Mouse (Mus musculus) natural killer cell, adult 2 months (primary cell): ENCODE measurements around the gene Flt3l.
"Not testable (repeated sequence)": the region's sequence is repeated elsewhere in the genome, so short reads cannot be mapped to it uniquely, and the experiment has no call there.

Source experiments
- DNase-seq, 2 experiments: peaks; one replicate each; pipeline ENCODE4 v3.0.0; 2022; ENCODE audit warnings: low spot score in 2 of 2

Flt3l gene

GRCm38 (mm10) chr7:45144368-45145174, 8.3 kb upstream of the Flt3l start:
- DNase-seq, result no peak

DNA sequence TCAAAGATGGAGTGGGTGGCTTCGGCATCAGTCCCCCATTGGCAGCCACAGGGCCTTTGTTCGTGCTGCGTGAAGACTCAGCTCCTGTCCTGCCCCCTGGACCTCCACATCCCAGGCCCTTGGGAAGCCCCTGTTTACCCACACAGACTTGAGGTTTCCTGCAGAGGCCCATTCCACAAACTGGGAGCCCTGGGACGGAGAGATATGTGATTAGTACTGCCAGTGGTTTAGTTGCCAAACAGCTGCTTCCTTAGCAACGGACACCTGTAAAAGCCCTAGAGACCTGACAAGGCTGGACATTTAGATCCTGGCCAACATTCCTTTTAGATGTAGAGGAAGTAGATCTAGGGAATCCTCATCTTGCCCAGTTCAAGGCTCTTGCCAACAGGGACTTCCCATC, 5.7 kb upstream of the Flt3l start:
- DNase-seq, result no peak

DNA sequence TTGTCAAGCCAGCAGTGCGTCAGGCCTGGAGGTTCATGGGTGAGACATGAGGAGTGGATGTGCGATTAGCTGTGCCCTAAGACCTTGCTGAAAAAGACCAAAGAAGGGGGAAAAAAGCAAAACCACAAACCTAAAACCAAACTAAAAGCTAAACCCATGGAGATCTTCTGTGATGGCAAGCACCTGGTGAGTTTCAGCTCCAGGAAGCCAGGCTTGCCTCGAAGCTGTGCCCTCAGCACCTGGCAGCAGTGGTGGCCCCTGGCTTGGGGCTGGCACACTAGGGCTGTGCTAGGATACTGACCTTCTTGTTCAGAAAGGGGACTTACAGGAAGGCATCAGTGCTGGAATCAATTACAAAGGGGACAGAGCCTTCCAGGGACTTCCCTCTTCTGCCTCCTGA, 5.1 kb upstream of the Flt3l start:
- no peak for DNase-seq

- DNase-seq, result no peak
These were observed 3.9 kb upstream of the Flt3l start for GRCm38 (mm10) chr7:45139904-45140723.

- DNase-seq, result no peak
These were observed 2.2 kb upstream of the Flt3l start for GRCm38 (mm10) chr7:45138403-45138802.

GRCm38 (mm10) chr7:45137171-45138006, 1.2 kb upstream of the Flt3l start:
- no peak for DNase-seq

- DNase-seq, result no peak
These were observed 862 bp downstream of the Flt3l start for GRCm38 (mm10) chr7:45135370-45135769.

DNA sequence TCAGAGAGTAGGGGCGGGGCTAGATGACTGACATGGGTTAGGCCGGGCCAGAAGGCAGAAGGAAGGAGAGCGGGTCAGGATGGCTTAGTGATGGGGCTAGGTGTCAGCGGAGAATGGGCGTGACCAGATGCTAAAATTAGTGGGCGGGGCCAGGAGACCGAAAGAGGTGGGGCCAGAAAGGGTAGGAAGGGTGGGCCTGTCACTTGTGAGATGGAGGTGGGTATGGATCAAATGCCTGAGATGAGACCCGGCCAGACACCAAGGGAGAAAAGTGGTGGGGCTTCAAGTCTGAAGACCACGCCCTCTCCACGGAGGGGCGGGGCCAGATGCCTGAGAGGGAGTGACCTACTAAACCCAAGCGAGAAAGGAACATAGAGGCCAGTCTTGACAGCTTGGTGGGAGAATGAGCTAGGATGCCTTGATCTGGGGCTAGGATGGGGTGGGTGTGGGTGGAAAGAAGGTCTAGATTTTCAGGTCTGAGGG, 1.6 kb downstream of the Flt3l start:
- DNase-seq, result peak; percentile 48 to 50

- no peak for DNase-seq
These were observed 2.6 kb downstream of the Flt3l start for GRCm38 (mm10) chr7:45133446-45134159.

GRCm38 (mm10) chr7:45131850-45132249, 4.4 kb downstream of the Flt3l start:
- DNase-seq, result no peak

GRCm38 (mm10) chr7:45129776-45130512, 6.3 kb downstream of the Flt3l start:
- DNase-seq, result no peak

GRCm38 (mm10) chr7:45129318-45129717, 6.9 kb downstream of the Flt3l start:
- DNase-seq, result no peak

DNA sequence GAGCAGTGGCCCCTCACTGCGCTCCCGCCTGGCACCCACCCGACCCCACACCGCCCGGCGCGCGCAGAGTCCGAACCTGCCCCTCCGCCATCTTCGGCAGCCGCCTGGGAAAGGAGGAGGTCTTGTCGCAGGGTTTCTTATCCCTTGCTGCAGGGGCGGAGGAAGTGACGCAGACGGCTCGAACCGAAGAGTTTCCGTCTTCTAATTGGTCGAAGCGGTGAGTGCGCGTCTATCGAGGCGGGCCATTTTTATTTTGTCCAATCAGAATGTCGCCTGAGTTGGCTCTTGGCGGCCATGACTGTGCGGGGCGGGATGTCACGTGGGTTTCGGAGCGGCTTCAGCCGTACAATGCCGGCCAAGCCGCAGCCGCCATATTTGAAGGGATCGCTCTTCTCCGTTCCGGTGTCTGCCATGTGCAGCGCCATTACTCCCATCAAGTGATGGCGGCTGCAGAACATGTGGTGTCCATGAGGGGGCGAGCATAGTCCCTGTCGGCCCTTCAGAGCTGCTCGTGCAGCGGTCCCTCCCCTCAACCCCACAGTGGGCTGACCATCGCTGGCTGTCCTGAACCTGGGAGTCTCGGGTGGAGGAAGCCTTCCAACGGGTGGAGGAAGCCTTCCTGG, 7.5 kb downstream of the Flt3l start, which contains the start of gene Rpl13a:
Gene Rpl13a (minus strand): TSS at position 138 of the 623 bp plus-strand sequence.
- peak; percentile 99 for DNase-seq

GRCm38 (mm10) chr7:45127700-45128224, 8.5 kb downstream of the Flt3l start:
- no peak for DNase-seq

DNA sequence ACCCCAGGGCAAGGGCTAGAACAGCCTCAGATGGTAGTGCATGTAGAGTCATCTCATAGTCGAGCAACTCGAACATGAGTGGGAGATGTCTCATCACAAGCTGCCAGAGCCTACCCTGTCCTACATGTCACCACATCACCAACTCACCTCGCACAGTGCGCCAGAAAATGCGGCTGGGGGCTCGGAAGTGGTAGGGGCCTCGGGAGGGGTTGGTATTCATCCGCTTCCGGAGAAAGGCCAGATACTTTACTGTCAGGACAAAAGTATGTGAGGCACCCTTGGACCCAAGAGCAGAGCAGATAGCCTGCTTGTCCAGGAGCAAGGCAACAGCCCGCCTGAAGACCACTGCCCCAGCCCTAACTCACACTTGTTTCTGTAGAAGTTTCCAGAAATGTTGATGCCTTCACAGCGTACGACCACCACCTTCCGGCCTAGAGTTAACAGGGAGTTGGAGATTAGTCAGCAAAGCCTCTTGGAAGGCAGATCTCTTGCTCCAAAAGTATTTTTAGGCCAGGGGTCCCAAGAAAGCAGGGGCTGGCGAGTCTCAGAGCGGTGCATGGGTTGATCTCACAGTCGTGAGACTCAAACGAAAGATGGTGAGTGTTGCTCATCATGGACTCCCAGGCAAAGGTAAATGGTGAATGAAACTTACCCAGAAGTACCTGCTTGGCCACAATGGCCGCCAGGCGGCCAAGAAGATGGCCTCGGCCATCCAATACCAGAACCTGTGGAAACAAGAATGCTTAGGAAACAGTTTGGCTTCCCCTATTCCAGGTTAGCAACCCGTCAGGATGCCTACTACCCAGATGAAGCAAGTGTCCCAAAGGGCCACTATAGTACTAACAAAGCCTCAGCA, 9.2 kb downstream of the Flt3l start:
- no peak for DNase-seq

DNA sequence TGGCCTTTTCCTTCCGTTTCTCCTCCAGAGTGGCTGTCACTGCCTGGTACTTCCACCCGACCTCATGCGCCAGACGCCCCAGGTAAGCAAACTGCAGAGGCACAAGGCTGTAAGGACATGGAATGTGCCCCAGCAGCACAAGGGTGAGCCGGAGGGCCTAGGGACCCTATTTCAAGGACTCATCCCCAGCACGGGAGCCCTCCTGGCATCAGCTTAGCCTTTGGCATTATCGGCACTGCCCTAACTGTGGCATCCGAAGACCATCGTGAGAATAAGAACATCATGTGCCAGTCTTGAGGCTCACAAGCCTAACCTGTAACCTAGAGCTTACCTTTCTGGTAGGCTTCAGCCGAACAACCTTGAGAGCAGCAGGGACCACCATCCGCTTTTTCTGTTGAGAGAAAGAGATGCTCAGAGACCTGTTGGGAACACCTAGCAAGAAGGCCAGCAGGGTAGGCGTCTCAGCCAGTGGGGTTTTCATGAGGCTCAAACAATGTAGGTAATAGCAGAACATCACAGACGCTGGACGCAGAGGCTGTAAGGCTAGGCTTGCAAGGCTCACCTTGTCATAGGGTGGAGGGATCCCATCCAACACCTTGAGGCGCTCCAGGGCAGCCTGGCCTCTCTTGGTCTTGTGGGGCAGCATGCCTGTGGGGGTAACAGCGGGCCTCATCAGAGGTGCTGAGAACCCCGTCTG, 9.9 kb downstream of the Flt3l start:
- DNase-seq, result no peak

GRCm38 (mm10) chr7:45125649-45126048, 10.6 kb downstream of the Flt3l start:
- not testable (repeated sequence) for DNase-seq

DNA sequence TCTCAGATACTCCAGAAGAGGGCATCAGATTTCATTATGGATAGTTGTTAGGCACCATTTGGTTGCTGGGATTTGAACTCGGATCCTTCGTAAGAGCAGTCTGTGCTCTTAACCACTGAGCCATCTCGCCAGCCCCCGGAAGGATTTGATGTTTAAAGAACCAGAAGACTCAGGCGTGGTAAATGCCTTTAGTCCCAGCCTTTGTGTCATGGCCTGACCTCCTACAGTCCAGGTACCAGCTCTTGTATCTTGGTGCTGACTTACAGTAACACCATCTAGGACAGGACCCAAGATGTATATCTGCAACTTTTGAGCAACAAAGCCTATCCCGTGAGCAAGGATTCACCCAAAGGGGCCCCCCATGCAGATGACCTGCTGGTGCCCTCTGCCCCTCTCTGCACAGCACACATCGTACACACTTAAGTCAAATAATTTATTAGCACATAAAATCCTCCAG, 11.1 kb downstream of the Flt3l start:
- DNase-seq, result no peak
